Mouse (Mus musculus) cerebellum, adult (tissue): ENCODE data around the gene Fancc.
A peak's percentile ranks its signal among the peaks of the same experiment; 100 is the strongest.

ENCODE experiments used
- ATAC-seq: cut with Nextera tagmentation; 2 replicates; pipeline ENCODE4 v1.9.2; 2017; ENCODE audit warnings: mild to moderate bottlenecking, moderate library complexity, mixed read lengths; ENCODE audit not compliant: insufficient number of reproducible peaks, low FRiP score, low TSS enrichment

Gene Fancc

DNA sequence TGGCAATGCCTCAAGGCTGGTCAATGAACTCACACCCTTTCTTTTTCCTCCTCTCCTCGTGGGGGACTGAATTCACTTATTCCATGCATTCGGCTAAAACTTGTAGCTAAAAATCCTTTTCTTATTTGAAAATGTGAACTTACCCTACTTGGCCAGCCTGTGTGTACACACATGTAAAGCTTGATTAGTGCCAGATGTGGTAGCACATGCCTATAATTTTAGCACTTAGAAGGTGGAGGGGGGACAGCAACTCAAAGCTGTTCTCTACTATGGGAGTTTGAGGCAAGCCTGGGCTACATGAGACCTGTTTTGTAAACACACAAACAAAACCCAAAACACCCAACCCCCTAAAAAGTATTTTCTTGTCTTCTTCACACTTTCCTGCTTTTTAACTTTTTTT is 19.5 kb upstream of the Fancc start:
- ATAC-seq: no peak

DNA sequence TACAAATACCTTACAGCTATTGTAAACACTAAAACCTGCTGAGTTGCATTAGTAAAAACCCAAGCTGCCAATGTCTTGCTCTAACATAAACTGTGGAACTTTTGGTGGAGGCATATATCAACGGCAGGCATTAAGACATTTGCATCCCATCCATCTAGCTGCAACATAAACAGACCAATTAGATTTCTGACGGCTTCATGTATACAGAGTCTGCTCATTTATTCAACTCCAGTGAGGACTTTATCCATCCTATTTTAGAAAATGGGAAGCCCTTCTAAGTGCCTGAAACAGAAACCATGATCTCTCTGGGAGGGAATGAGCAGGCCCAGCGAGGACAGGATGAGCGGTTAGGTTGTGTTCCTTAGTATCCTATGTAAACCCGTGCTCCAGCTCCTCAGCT is 18.5 kb upstream of the Fancc start:
- no peak for ATAC-seq

DNA sequence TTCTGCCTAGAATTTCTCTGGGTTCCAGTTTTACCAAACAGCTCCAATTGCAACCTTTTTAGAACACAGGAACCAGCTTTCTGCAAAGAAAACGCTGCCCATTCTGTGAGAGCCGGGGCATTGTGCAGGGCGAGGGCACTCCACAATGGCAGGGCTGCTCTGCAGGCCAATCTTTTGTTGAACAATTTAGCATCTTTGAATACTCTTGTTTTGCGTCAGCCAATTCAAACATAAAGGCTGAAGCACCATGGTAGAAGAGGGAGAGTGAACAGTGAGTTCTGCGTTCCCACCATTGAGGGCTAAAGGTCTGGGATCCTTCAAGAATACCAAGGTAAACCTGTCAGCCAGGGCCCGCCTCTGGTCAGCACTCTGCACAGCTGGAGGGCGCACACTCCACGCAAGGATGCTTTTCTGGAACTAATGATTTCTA is 17.9 kb upstream of the Fancc start:
- ATAC-seq: no peak

DNA sequence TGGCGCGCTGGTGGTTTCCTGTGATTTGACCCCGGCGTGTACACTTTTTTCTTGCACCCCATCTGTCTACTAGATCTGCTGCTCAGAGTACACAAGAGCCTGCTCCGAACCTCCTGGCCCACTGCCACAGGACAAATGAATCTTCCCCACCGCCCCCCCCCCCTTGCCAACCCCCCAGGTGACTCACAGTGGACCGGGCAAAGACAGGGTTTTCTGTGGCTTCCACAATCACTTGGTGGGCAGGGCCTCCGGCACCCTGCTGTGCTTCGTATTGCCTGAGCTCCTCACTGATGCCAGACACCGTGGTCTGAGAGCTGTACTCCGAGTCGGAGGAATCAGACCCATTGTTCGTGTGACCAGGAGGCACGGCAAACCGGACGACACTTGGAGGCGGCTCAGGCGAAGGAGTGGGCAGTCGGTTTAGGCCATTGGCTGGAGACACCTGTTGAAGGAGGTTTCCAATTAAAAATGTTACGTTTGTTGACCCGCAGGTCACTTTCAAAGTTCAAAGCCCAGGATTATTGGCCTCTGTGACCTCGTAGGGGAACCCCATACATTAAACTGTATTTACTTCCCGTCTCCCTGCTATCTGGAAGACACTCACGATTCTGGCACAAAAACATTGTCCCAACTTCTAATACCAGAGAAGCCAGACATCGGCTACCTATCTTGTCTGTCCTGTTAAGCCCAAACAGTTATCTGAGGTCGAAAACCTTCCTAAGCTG is 16.5 kb upstream of the Fancc start:
- ATAC-seq: no peak

DNA sequence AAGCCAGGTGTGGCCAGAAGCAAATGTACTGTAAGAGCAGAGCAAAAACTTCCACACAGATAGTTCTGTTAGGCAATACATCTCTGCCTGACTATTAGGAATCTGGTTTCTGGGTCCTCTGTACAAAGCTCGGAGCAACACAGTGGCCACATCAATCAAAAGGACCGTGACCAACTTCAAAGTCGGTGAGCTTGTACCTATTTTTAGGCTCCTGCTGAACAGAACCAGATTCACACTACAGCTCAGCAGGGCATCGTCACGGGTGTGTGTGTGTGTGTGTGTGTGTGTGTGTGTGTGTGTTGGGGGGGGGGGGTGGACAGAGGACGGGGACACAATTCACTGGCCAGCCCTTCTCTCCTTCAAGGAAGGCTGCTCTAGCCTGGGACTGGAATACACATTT is 15.3 kb upstream of the Fancc start:
- no peak for ATAC-seq

DNA sequence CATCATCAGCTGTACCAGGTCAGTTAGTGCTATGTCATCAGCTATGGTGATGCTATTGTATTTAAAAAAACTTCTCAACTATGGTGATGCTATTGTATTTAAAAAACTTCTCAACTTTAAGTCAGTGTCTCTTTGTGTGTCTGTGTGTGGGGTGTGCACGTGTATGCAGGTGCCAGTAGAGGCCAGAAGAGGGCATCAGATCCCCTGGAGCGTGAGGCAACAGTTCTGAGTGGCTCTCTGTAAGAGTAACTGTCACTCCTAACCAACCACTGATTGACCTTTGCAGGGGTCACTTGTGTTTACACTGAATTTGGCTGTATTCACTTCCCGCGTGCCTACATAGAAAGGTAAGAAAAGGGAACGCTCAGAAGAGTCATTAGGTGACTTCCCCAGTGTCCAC is 10.7 kb upstream of the Fancc start:
- ATAC-seq: no peak

DNA sequence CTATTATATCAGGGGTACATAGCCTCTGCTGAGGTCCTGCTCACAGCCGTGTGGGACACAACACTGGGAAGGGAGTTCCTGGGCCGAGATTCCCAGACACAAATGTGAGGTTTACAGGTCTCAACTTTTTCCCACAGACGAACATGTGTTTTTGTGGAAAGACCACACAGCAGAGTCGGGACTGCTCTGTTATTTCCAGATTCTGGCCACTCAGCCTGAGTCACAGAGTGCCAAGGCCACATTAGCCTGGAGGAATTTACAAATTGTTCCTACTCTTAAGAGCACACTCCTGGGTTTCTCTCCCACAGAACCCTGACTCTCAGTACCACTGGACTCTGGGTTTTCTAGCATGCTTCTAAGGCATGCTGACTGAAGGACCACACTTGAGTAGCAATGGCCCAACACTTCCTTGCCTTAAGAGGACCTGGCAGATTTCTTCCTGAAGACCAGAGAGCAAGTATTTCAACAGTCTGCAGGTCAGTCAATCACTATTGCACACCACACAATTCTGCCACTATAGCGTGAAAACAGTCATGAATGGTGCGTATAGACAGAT is 10.0 kb upstream of the Fancc start:
- ATAC-seq: no peak

DNA sequence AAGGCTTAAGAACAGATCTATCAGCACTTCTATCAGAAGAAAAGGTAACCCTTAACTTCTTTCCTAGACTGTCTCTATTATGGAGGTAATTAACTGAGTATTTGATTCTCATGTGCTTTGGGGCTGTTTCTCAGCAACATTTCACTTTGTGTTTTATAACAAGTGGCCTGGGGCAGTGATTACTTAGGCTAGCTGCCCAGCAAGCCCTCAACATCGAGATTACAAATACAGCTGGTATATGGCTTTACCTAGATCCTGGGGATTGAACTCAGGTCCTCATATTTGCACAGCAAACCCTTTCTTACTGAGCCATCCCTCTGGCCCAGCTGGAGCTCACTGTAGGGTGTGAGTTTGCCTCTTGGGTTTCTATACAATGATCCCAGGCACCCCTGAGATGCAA is 9.3 kb upstream of the Fancc start:
- ATAC-seq: no peak

DNA sequence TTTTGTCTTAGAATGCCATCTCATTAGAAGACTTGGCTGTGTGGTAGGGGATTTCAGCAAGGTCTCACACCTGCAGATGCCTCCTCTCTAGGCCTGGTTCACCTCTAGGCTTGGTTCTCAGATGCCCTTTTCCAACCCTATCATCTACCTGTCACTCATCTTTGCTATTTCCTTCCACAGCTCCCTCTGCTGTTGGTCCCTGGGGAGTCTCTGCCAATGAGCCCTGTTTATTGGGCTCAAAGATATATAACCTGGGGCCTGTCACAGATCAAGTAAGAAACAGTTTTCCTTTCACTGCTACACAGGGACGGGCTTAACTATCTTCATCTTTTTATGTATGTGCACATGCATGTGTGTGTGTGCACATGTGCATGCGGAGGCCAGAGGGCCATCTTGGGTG is 5.3 kb upstream of the Fancc start:
- no peak for ATAC-seq

DNA sequence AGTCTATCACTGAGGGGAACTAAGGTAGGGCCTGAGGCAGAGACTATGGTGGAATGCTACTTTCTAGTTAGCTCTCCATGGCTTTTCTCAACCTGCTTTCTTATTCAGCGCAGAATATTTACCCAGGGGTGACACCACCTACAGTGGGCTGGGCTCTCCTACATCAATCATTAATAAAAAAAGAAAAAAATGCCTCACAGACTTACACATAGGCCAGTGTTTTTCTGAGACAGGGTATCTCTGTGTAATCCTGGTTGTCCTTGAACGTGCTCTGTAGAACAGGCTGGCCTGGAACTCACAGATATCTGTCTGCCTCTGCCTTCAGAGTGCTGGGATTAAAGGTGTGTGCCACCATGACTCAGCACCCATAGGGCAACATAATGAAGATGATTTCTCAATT is 2.4 kb upstream of the Fancc start:
- no peak for ATAC-seq

DNA sequence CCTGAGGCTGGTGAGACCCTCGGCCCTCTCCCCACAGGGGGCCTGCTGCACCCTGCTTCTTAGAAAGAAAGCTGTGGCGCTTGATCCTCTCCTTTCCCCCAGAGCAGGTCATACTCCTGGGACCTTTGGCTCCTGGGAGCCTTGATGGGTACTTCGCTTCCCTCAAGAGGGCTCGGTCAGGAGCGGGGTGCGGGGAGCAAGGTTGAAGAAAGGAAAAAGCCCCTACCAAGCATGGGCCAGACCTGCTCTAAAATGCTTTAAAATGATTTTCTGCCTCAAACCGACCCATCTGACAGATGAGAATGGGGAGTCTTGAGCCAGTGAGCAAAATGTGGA is 9.4 kb downstream of the Fancc start:
- ATAC-seq: no peak

DNA sequence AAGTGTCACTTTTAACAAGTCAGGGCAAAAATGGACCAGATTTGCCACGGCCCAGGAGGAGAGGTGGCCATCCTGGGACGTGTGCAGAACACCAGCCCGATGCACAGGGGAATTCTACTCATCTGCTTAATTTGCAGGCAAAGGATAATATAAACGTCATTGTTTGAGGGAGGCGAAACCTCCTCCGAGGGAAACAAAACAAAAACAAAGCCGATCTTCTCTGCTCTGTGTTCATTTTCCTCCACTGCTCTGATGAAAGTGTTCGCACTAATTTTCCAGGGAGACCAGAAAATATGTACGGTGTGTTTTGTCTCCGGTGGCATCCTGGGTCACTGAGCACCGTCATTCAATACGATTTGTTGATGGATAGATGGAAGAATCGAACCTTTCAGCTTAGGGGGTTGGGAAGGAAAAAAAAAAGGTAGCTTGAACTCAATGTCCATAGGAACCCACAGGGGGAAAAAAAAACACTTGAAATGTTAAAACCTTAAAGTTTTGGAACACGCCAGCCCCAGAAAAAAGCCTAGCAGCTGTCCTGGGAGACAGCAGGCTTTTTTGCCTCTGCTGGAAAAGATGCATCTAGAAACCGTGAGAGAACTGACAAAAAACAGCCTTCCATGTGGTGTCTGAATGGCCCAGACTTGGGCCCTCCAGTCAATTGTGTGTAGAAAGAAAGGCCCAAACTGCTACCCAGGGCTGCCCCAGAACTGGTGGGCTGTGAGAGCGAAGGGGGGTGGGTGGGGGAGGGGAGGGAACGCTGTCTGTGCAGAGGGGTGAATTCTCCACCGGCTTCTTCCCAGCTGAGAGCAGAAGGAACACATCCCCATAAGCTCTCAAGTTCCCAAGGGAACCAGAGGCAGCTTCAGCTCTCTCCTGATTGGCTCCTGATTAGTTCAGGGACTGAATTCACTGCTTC is 10.0 kb downstream of the Fancc start:
- ATAC-seq: no peak

DNA sequence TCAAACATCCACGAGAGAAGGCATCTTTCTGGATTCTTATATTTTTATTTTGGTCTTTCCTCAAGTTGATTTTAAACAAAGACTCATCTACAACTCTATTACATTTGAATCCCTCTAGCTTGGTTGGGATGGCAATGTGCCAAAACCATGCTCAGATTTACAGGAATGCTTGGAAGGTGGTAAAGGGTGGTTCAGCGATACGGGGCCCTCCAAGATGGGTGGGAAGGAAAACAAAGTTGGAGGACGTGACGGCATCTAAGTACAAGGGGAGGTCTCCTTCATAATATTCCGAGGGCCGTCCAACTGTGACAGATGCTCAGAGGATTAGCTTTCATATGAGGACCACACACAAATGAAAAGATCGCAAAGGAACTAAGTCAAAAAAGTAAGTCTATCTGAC is 21.7 kb downstream of the Fancc start:
- ATAC-seq: no peak

DNA sequence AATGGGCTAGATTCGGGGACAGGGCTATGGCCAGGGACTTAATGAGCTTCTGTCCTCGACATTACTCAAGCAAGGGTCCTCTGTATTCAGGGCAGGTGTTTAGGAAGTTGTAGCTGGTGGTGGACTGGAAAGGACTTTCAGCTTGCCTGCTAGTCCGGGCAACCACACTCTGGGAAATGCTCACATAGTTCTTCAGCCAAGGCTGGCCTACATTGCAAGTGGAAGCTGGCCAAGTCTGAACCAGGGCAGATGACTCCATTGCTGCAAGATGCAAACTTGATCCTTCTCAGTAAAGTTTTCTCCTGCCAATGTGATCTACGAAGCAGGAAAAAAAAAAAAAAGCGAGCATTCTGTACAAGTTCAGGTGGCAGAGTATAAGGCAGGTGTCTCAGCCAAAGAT is 44.2 kb downstream of the Fancc start:
- ATAC-seq: peak; percentile 20; the same call in 1 of the 2 replicates

DNA sequence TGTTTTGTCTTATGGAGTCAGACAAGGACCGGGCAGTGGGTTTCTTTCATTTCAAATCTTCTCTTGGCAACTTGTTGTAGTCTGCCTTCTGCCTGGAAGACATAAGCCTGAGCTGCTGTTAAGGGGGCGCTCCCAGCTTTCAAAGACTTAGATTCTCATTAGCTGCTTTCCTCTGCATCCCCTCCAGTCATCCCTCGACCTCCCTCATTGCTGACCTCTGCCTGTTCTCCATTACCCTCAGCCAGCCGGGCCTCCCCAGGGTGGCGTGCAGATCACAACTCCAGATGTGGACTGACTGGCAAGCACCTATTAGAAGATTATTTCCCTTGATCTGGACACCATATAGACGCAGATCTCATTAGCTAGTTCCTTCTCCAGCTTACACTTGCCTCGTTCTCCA is 45.9 kb downstream of the Fancc start:
- ATAC-seq: no peak

DNA sequence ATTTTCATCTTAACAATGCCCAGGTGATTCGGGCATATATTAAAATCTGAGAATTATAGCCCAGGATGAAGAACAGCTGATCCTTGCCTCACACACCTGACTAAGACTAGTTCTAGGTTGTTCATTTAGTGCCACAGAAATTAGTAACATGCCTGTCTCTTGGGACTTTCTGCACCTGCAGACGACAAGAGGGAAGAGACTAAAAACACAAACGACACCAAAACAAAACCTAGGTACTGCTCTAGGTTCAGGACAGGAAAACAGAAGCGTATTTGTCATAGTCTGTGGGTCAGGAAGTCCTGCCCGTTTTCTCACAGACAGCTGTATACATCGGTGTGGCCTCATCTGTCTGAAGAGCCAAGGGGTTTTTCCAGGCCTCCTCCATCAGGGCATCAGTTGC is 51.7 kb downstream of the Fancc start:
- no peak for ATAC-seq

DNA sequence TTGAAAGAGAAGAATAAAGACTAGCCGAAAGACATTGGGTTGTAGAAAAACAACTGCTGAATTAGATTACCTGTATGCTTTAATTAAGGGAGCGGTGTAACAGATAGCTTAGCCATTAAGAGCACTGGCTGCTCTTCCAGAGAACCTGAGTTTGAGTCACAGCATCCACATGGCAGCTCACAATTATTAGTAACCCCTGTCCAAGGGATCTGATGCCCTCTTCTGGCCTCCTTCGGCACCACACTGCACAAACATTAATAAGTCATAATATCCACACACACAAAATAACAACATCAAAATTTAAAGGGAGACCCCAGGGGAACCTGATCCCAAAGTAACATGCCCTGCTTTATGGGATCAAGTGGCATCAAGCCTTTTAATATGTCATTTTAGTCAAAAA is 64.3 kb downstream of the Fancc start:
- no peak for ATAC-seq

DNA sequence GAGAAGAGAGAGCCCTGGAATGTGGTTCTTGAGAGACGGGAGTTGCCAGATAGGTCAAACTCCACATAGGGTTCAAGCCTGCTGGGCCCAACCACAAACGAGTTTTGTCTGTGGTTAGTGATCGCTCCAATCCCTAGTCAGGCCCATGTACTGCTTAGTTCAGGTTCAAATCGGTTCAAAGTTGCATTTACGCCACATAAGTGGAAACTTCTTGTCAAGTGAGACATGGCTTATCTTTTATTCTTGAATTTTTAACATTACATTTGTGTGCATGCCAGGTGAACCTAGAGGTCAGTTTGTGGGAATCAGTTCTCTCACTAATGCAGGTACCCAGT is 65.3 kb downstream of the Fancc start:
- peak; percentile 21 for ATAC-seq

DNA sequence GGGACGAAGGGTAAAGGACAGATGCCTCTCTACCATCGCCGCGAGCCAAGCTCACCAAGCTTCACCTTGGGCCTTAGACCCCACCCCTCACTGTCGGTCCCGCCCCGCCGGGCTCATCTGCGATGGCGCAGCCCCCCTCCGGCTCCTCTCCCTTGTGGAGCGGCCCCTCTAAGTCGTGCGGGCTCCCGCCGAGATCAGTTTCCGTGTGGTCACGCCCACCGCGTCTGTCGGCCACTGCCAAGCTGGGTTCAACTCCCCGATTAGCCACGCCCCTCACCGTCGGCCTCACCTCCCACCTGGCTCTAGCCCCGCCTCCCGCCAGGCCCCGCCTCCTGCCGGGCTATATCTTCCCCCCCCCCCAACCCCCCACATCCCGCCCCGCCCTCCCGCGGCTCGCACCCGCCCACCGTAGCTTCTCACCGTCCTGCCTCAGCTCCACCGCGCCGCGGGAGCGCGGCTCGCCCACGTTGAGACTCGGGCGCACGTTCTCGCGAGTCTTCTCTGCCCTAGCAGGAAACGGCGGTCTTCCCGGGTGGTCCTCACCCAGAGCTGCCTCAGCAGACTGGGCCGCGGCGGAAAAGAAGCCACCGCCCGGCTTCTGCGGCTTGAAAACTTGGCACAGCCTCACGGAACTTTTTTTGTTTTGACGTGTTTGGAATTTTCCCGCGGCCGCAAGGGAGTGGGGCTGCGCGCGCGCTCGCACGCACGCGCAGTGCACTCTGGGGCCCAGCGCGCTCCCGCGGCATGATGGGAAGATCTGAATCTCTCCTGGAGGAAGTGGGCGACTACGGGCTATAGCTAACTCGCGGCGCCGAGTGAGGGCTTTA is 65.8 kb downstream of the Fancc start:
- peak; percentile 92 for ATAC-seq

DNA sequence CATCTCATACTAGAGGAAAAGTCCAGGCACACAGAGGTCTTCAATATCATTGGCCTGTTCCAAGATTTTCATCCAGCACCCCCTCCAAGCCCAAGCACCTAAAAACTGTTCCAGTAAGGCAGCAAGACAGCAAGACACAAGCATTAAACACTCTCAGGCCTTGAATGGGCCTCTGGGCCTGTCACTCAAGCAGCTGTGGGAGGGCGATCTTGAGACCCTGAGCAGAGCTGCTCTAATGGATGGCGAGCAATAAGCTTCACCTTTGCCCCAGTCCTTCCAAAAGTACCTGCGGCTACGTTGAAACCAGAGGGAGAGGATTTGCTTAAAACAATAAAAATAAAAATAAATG is 66.4 kb downstream of the Fancc start:
- peak; percentile 52 for ATAC-seq

DNA sequence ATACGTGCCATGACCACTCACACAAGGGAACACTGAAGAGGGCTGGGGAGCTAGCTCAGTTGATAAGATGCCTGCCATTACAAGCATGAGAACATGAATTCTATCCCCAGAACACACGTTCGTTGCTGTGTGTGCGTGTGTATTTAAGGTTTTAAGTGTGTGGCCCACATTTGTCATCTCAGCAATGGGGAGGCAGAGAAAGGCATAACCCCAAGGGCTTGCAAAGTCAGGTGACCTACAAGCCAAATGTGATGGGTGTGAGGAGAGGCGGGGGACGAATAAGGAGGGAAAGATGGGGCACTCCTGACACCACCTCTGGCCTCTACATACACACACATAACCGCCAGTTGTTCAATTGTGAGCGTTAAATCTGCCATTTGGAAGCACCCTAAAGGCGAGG is 66.9 kb downstream of the Fancc start:
- no peak for ATAC-seq
